Mouse (Mus musculus): Measurements from ENCODE around the gene Intu. TPM values are rescaled to one million over a fixed set of nuclear protein-coding genes. Genes with fewer than 3 reads are reported as not detected.

The Intu gene
- polyA plus RNA-seq (2015; fragmentation: Nextera tagmentation; extraction: Ambion mirVana) = 1.8 and 2.3 TPM in 2 replicates

- Histone ChIP-seq H3K9ac (ENCODE audit: low read length) (peak within 1 kb of the TSS; percentile 65), H3K4me3 (replicated peaks; ENCODE audit: low read length) (peak within 1 kb of the TSS; percentile 57)
- WGBS = under 1% methylated on average over 54 of the region's 54 CpGs
These were observed at the start of gene Intu for GRCm38 (mm10) chr3:40531286-40532141. Intu (plus strand) TSS chr3:40531286.

GRCm38 (mm10) chr3:40483221-40483654, 47.8 kb upstream of the Intu start:
- H3K4me1 ChIP-seq (ENCODE audit: control insufficient read depth, insufficient read depth, low read length) = no peaks in the 10 kb centered on the region
- no peaks in the 10 kb centered on the region for H3K27me3 ChIP-seq (ENCODE audit: control insufficient read depth, insufficient read depth, low read length)
- peak overlapping the region; percentile 13 for H3K4me3 ChIP-seq (replicated peaks; ENCODE audit: low read length)
- no peak overlapping the region for H3K9ac ChIP-seq (ENCODE audit: low read length)
- H3K9me3 ChIP-seq (replicated peaks; ENCODE audit: control insufficient read depth, low read length) = no peaks in the 10 kb centered on the region
- ATAC-seq (ENCODE audit: insufficient read depth, low FRiP score) = no peak
- no peak overlapping the region for H3K27ac ChIP-seq (ENCODE audit: low read length)
- H3K36me3 ChIP-seq (ENCODE audit: control insufficient read depth, insufficient read depth, low read length) = no peaks in the 10 kb centered on the region
- 29% methylated on average over 10 of the region's 10 CpGs for WGBS
- peak overlapping the region; percentile 46 for H3K4me2 ChIP-seq (ENCODE audit: low read depth, low read length)

More at GRCm38 (mm10) chr3:40531286-40532141, at the start of gene Intu:
- Histone ChIP-seq H3K4me2 (ENCODE audit: low read depth, low read length) (peak within 1 kb of the TSS; percentile 100), H3K9me3 (replicated peaks; ENCODE audit: control insufficient read depth, low read length) (no peaks in the 10 kb centered on the region), H3K27me3 (ENCODE audit: control insufficient read depth, insufficient read depth, low read length) (peaks cover 5% of the 10 kb centered on the region; the same call in 1 of the 2 replicates), H3K27ac (ENCODE audit: low read length) (no peak within 1 kb of the TSS), H3K36me3 (ENCODE audit: control insufficient read depth, insufficient read depth, low read length) (no peaks in the 10 kb centered on the region), H3K4me1 (ENCODE audit: control insufficient read depth, insufficient read depth, low read length) (peaks cover 5% of the 10 kb centered on the region)
- ATAC-seq (ENCODE audit: insufficient read depth, low FRiP score) = peak; percentile 85

- Histone ChIP-seq H3K27me3 (ENCODE audit: control insufficient read depth, insufficient read depth, low read length) (no peaks in the 10 kb centered on the region), H3K4me1 (ENCODE audit: control insufficient read depth, insufficient read depth, low read length) (no peaks in the 10 kb centered on the region), H3K9me3 (replicated peaks; ENCODE audit: control insufficient read depth, low read length) (peaks cover 4% of the 10 kb centered on the region; the same call in 1 of the 2 replicates), H3K4me3 (replicated peaks; ENCODE audit: low read length) (no peak overlapping the region), H3K27ac (ENCODE audit: low read length) (no peak overlapping the region), H3K36me3 (ENCODE audit: control insufficient read depth, insufficient read depth, low read length) (no peaks in the 10 kb centered on the region), H3K9ac (ENCODE audit: low read length) (no peak overlapping the region), H3K4me2 (ENCODE audit: low read depth, low read length) (no peak overlapping the region)
- 77% methylated on average over 4 of the region's 4 CpGs for WGBS
- no peak for ATAC-seq (ENCODE audit: insufficient read depth, low FRiP score)
These were observed 43.7 kb upstream of the Intu start for GRCm38 (mm10) chr3:40487381-40487780.

GRCm38 (mm10) chr3:40491742-40492141, 39.3 kb upstream of the Intu start:
- Histone ChIP-seq H3K27ac (ENCODE audit: low read length) (no peak overlapping the region), H3K4me3 (replicated peaks; ENCODE audit: low read length) (no peak overlapping the region), H3K27me3 (ENCODE audit: control insufficient read depth, insufficient read depth, low read length) (no peaks in the 10 kb centered on the region), H3K36me3 (ENCODE audit: control insufficient read depth, insufficient read depth, low read length) (no peaks in the 10 kb centered on the region), H3K9ac (ENCODE audit: low read length) (no peak overlapping the region), H3K4me1 (ENCODE audit: control insufficient read depth, insufficient read depth, low read length) (no peaks in the 10 kb centered on the region), H3K4me2 (ENCODE audit: low read depth, low read length) (no peak overlapping the region), H3K9me3 (replicated peaks; ENCODE audit: control insufficient read depth, low read length) (peaks cover 4% of the 10 kb centered on the region; the same call in 1 of the 2 replicates)
- no peak for ATAC-seq (ENCODE audit: insufficient read depth, low FRiP score)
- 87% methylated on average over 3 of the region's 3 CpGs for WGBS

- no peaks in the 10 kb centered on the region for H3K9me3 ChIP-seq (replicated peaks; ENCODE audit: control insufficient read depth, low read length)
- ATAC-seq (ENCODE audit: insufficient read depth, low FRiP score) = no peak
- H3K27ac ChIP-seq (ENCODE audit: low read length) = no peak overlapping the region
- no peaks in the 10 kb centered on the region for H3K27me3 ChIP-seq (ENCODE audit: control insufficient read depth, insufficient read depth, low read length)
- no peak overlapping the region for H3K9ac ChIP-seq (ENCODE audit: low read length)
- no peaks in the 10 kb centered on the region for H3K36me3 ChIP-seq (ENCODE audit: control insufficient read depth, insufficient read depth, low read length)
- no peak overlapping the region for H3K4me2 ChIP-seq (ENCODE audit: low read depth, low read length)
- 92% methylated on average over 3 of the region's 3 CpGs for WGBS
- H3K4me1 ChIP-seq (ENCODE audit: control insufficient read depth, insufficient read depth, low read length) = no peaks in the 10 kb centered on the region
- no peak overlapping the region for H3K4me3 ChIP-seq (replicated peaks; ENCODE audit: low read length)
These were observed 32.2 kb upstream of the Intu start for GRCm38 (mm10) chr3:40498898-40499297.

- ATAC-seq (ENCODE audit: insufficient read depth, low FRiP score) = no peak
- Histone ChIP-seq H3K4me2 (ENCODE audit: low read depth, low read length) (no peak overlapping the region), H3K36me3 (ENCODE audit: control insufficient read depth, insufficient read depth, low read length) (no peaks in the 10 kb centered on the region), H3K4me1 (ENCODE audit: control insufficient read depth, insufficient read depth, low read length) (no peaks in the 10 kb centered on the region), H3K9me3 (replicated peaks; ENCODE audit: control insufficient read depth, low read length) (no peaks in the 10 kb centered on the region), H3K4me3 (replicated peaks; ENCODE audit: low read length) (no peak overlapping the region), H3K27me3 (ENCODE audit: control insufficient read depth, insufficient read depth, low read length) (no peaks in the 10 kb centered on the region), H3K27ac (ENCODE audit: low read length) (no peak overlapping the region), H3K9ac (ENCODE audit: low read length) (no peak overlapping the region)
- WGBS = 79% methylated on average over 8 of the region's 8 CpGs
These were observed 30.8 kb upstream of the Intu start for GRCm38 (mm10) chr3:40500157-40500808.

- no peak overlapping the region for H3K4me3 ChIP-seq (replicated peaks; ENCODE audit: low read length)
- WGBS = 63% methylated on average over 5 of the region's 5 CpGs
- H3K4me1 ChIP-seq (ENCODE audit: control insufficient read depth, insufficient read depth, low read length) = no peaks in the 10 kb centered on the region
- H3K9ac ChIP-seq (ENCODE audit: low read length) = no peak overlapping the region
- H3K27ac ChIP-seq (ENCODE audit: low read length) = no peak overlapping the region
- ATAC-seq (ENCODE audit: insufficient read depth, low FRiP score) = no peak
- no peaks in the 10 kb centered on the region for H3K9me3 ChIP-seq (replicated peaks; ENCODE audit: control insufficient read depth, low read length)
- no peaks in the 10 kb centered on the region for H3K36me3 ChIP-seq (ENCODE audit: control insufficient read depth, insufficient read depth, low read length)
- H3K4me2 ChIP-seq (ENCODE audit: low read depth, low read length) = no peak overlapping the region
- H3K27me3 ChIP-seq (ENCODE audit: control insufficient read depth, insufficient read depth, low read length) = no peaks in the 10 kb centered on the region
These were observed 26.7 kb upstream of the Intu start for GRCm38 (mm10) chr3:40504377-40504776.

GRCm38 (mm10) chr3:40505451-40506014, 25.6 kb upstream of the Intu start:
- no peak overlapping the region for H3K27ac ChIP-seq (ENCODE audit: low read length)
- no peak overlapping the region for H3K4me2 ChIP-seq (ENCODE audit: low read depth, low read length)
- no peak overlapping the region for H3K4me3 ChIP-seq (replicated peaks; ENCODE audit: low read length)
- no peaks in the 10 kb centered on the region for H3K27me3 ChIP-seq (ENCODE audit: control insufficient read depth, insufficient read depth, low read length)
- H3K9me3 ChIP-seq (replicated peaks; ENCODE audit: control insufficient read depth, low read length) = no peaks in the 10 kb centered on the region
- ATAC-seq (ENCODE audit: insufficient read depth, low FRiP score) = no peak
- 68% methylated on average over 14 of the region's 14 CpGs for WGBS
- H3K4me1 ChIP-seq (ENCODE audit: control insufficient read depth, insufficient read depth, low read length) = no peaks in the 10 kb centered on the region
- no peaks in the 10 kb centered on the region for H3K36me3 ChIP-seq (ENCODE audit: control insufficient read depth, insufficient read depth, low read length)
- H3K9ac ChIP-seq (ENCODE audit: low read length) = no peak overlapping the region

Measured in stomach, embryonic 16.5 days (tissue).